Mouse (Mus musculus) limb, embryonic 15.5 days (tissue): Measurements from ENCODE around the gene Mylk4. TPM values are rescaled to one million over a fixed set of nuclear protein-coding genes. Genes with fewer than 3 reads are reported as not detected.

Experiments used
- ATAC-seq: fragments of 200-750 bp; cut with Nextera tagmentation; 2 replicates; pipeline ENCODE4 v1.8.0; 2017; ENCODE audit warnings: low read depth, moderate TSS enrichment; ENCODE audit not compliant: insufficient number of reproducible peaks, low FRiP score, low TSS enrichment
- H3K27ac ChIP-seq: fragments of 300-500 bp; sonication (generic); 2 replicates; pipeline ENCODE4 v1.5.1; 2015; ENCODE audit warnings: moderate library complexity, mild to moderate bottlenecking, inconsistent platforms
- H3K27me3 ChIP-seq: fragments of 300-500 bp; sonication (generic); 2 replicates; pipeline ENCODE4 v1.6.1; 2015; ENCODE audit warnings: inconsistent platforms
- H3K36me3 ChIP-seq: fragments of 300-500 bp; sonication (generic); 2 replicates; pipeline ENCODE4 v1.6.1; 2015; ENCODE audit warnings: inconsistent platforms
- H3K4me1 ChIP-seq: fragments of 300-500 bp; sonication (generic); 2 replicates; pipeline ENCODE4 v1.6.1; 2015; ENCODE audit warnings: inconsistent platforms
- H3K4me2 ChIP-seq: fragments of 300-500 bp; sonication (generic); 2 replicates; pipeline ENCODE4 v1.6.1; 2015; ENCODE audit warnings: mild to moderate bottlenecking, inconsistent platforms
- H3K4me3 ChIP-seq: fragments of 300-500 bp; sonication (generic); 2 replicates; pipeline ENCODE4 v1.5.1; 2015; ENCODE audit warnings: mild to moderate bottlenecking, inconsistent platforms
- H3K9ac ChIP-seq: fragments of 300-500 bp; sonication (generic); 2 replicates; pipeline ENCODE4 v1.6.1; 2015; ENCODE audit warnings: inconsistent platforms
- H3K9me3 ChIP-seq: fragments of 300-500 bp; sonication (generic); 2 replicates; pipeline ENCODE4 v1.6.1; 2016; ENCODE audit warnings: inconsistent platforms
- WGBS: fragments of 180-500 bp; shearing (Covaris S2); methylation state at CpG from one replicate; pipeline ENCODE4 v1.1.7; 2015; 5-methylcytosine and 5-hydroxymethylcytosine counted together
- polyA plus RNA-seq: library from polyadenylated mRNA; unstranded; fragments of >200 nt; fragmentation: Nextera tagmentation; extraction: Ambion mirVana; gene quantifications from 2 replicates; pipeline ENCODE4 v1.2.1, GENCODE M21; 2015

Mylk4 gene
- polyA plus RNA-seq, 1 experiment from 2014 or later: 5.5 TPM

DNA sequence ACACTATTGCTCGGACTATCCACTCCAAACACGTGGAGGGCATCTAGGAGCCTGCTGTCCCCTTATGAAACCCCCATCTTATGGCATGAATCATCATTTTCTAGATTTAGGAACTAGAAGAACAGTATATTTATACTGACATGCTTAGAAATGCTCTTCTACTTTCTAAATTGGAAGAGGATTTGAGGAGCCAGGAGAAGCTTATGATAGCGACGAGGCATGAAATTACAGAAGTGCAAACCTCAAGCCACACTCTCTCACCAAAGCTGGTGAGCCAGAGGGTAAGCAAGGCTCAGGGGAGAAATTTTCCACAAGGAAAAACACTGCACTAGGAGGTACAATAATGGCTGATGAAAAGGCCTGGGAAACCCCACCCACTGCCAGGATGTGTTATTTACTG lies 6.0 kb upstream of the Mylk4 start:
- ATAC-seq: no peak
- H3K27ac ChIP-seq: no peak overlapping the region
- no peak overlapping the region for H3K4me3 ChIP-seq
- H3K4me2 ChIP-seq: no peak overlapping the region
- no peaks in the 10 kb centered on the region for H3K27me3 ChIP-seq
- H3K36me3 ChIP-seq: no peaks in the 10 kb centered on the region
- H3K4me1 ChIP-seq: 0 out of 2 replicates have a peak, but pooled peaks cover 3% of the 10 kb centered on the region
- no peak overlapping the region for H3K9ac ChIP-seq
- WGBS: 73% methylated on average over 4 of the region's 4 CpGs
- no peaks in the 10 kb centered on the region for H3K9me3 ChIP-seq

DNA sequence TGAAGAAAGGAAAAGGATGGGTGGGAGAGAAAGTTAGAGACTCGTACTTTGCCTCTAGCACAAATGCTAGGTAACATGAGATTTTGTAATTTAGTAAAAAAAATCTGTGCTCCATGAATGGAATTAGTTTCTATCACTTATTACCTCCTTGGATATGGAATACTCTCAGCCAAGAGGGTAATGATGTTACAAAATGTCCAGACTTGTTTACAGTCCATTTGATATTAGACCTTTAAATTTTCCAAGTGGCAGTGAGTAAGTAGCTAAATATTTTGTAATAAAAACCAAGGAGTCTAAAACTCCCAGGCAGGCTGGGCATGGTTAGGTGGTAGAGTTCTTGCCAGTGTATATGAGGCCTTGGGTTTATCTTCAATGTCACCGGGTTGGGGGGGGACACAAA lies 3.8 kb upstream of the Mylk4 start:
- Histone ChIP-seq H3K4me1 (no peaks in the 10 kb centered on the region), H3K9ac (no peak overlapping the region)
- WGBS: 54% methylated on average over 2 of the region's 2 CpGs

DNA sequence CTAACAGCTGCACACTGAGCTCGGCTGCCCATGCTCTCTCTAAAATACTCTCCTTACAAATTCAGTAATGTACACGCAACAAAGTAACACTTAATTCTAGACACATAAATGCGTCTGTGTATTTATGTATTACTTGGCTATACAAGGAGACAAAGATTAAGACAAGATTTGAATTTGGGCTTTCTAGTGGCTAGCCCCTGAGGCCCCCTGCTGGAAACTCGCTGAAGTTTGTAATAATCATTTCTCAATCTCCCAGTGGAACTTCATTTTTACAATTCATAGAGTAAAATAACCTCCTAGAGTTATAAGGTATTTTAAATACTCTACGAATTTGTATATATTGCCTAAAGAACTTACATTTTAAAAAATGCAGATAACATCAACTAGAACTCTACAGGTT lies 699 bp downstream of the Mylk4 start:
- ATAC-seq: no peak
- H3K4me3 ChIP-seq: no peak overlapping the region
- H3K9ac ChIP-seq: no peak overlapping the region
- 49% methylated on average over 5 of the region's 5 CpGs for WGBS
- no peak overlapping the region for H3K4me2 ChIP-seq
- peaks cover 4% of the 10 kb centered on the region; the same call in 1 of the 2 replicates for H3K4me1 ChIP-seq
- no peak overlapping the region for H3K27ac ChIP-seq
- H3K36me3 ChIP-seq: no peaks in the 10 kb centered on the region
- H3K9me3 ChIP-seq: no peaks in the 10 kb centered on the region
- H3K27me3 ChIP-seq: no peaks in the 10 kb centered on the region

More for the DNA sequence above, 3.8 kb upstream of the Mylk4 start:
- Histone ChIP-seq H3K36me3 (no peaks in the 10 kb centered on the region), H3K4me3 (no peak overlapping the region), H3K9me3 (no peaks in the 10 kb centered on the region), H3K27me3 (no peaks in the 10 kb centered on the region), H3K27ac (no peak overlapping the region), H3K4me2 (no peak overlapping the region)
- no peak for ATAC-seq

DNA sequence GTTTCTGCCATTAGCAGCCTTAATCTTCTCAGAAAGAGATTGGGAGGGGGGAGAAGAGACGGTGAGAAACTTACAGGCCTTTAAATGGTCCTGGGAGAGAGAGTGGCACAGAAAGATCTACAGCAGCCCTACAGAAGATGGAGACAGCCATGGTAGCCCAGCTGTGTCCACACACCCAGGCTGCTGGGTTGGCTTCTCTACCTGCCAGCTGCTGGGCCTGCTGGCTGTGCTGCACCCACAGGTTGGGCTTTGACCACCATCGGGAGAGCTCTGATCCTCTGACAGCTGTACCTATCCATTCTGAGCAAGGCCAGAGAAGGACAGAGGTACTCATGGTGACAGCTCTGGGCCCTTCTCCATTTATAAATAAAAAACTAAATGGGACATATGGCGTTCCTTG lies 4.9 kb downstream of the Mylk4 start:
- Histone ChIP-seq H3K4me2 (no peak overlapping the region), H3K27ac (no peak overlapping the region), H3K4me1 (peaks cover 4% of the 10 kb centered on the region; the same call in 1 of the 2 replicates), H3K9me3 (no peaks in the 10 kb centered on the region), H3K4me3 (no peak overlapping the region), H3K27me3 (0 out of 2 replicates have a peak, but pooled peaks cover 3% of the 10 kb centered on the region), H3K36me3 (no peaks in the 10 kb centered on the region), H3K9ac (no peak overlapping the region)
- WGBS: 64% methylated on average over 3 of the region's 3 CpGs
- ATAC-seq: no peak

DNA sequence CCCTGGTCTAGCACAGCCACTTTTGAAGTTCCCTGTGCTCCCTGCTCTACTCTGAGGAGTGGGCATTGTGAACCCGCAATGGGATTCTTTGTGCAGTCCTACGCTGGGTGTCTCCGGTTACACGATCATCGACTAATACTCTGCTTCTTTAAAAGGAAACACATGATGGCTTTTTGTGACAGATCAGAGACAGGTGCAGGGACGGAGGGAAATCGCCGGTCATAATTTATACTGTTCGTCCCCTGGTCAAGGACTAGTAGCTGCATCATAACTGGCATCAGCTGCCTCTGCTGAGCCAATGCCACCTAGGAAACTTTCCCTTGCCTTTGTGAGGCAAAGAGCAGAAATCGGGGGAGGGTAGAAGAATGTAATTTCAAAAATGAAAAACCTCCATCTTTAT lies 7.4 kb downstream of the Mylk4 start:
- Histone ChIP-seq H3K4me2 (no peak overlapping the region), H3K4me1 (peaks cover 4% of the 10 kb centered on the region; the same call in 1 of the 2 replicates), H3K4me3 (no peak overlapping the region), H3K36me3 (no peaks in the 10 kb centered on the region), H3K9ac (no peak overlapping the region), H3K27ac (no peak overlapping the region), H3K27me3 (0 out of 2 replicates have a peak, but pooled peaks cover 3% of the 10 kb centered on the region), H3K9me3 (no peaks in the 10 kb centered on the region)
- 61% methylated on average over 10 of the region's 10 CpGs for WGBS
- peak; percentile 58; the same call in 1 of the 2 replicates for ATAC-seq

DNA sequence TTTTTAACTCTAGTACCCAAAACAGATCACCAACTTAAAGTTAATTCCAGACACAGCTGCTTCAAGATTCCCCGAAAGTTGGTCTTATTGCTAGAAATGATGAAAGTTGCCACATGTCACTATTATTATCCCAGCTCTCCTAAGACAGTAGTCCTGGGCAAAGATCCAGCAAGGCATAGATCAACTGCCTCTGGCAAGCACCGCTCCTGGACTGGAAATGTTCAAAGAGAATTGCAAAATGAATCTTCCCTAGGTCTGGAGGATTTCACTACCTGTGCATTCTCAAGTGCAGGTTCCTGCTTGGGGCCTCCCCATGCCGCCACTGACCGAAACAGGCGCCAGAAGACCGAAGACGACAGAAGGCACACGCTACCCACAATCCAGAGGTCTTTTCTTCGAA lies 7.9 kb downstream of the Mylk4 start:
- 80% methylated on average over 9 of the region's 9 CpGs for WGBS
- Histone ChIP-seq H3K4me2 (no peak overlapping the region), H3K4me3 (no peak overlapping the region), H3K4me1 (peaks cover 4% of the 10 kb centered on the region; the same call in 1 of the 2 replicates), H3K27me3 (0 out of 2 replicates have a peak, but pooled peaks cover 3% of the 10 kb centered on the region), H3K27ac (no peak overlapping the region), H3K9me3 (no peaks in the 10 kb centered on the region), H3K36me3 (no peaks in the 10 kb centered on the region), H3K9ac (no peak overlapping the region)
- no peak for ATAC-seq

DNA sequence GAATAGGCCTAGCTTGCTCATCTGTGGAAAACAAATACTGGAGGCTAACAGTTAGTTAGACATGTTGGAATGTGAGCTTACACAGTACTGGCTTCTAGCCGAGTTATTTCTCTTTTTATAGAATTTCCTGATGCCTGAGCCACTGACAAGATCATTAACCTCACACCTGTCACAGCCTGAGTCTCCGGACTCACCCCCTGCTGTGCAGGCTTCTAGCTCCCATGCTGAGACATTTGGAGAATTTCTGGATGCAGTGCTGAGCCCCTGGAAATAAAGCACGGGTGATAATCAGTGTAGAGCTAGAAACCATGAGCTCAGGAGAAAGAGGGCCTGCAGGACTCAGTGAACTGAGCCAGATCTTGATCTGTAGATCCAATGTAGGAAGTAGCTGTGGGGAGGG lies 13.8 kb downstream of the Mylk4 start:
- H3K27me3 ChIP-seq: 0 out of 2 replicates have a peak, but pooled peaks cover 8% of the 10 kb centered on the region
- H3K27ac ChIP-seq: no peak overlapping the region
- H3K9ac ChIP-seq: no peak overlapping the region
- WGBS: 11% methylated on average over 3 of the region's 3 CpGs
- no peaks in the 10 kb centered on the region for H3K9me3 ChIP-seq
- ATAC-seq: peak; percentile 55; the same call in 1 of the 2 replicates
- H3K4me1 ChIP-seq: 0 out of 2 replicates have a peak, but pooled peaks cover 3% of the 10 kb centered on the region
- H3K4me3 ChIP-seq: no peak overlapping the region
- no peak overlapping the region for H3K4me2 ChIP-seq
- no peaks in the 10 kb centered on the region for H3K36me3 ChIP-seq

DNA sequence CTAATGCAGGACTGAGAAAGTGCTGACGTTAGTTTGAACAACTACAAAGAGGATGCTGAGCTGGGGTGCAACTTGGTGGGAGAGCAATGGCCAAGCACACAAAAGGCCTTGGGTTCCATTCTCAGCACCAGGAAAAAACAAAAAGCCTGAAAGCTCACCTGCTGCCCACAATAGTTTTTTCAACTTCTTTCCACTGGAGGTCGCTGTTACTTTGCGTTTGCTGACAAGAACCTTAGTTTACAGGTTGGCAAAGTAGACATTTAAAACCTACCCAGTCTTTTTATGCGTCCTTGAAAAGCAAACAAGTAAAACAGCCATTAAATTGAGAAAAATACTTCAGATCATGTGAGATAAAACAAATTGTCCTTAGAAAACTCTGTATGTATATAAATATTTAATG lies 15.7 kb downstream of the Mylk4 start:
- Histone ChIP-seq H3K27ac (no peak overlapping the region), H3K4me1 (0 out of 2 replicates have a peak, but pooled peaks cover 3% of the 10 kb centered on the region), H3K4me2 (no peak overlapping the region), H3K9me3 (no peaks in the 10 kb centered on the region), H3K36me3 (no peaks in the 10 kb centered on the region), H3K4me3 (no peak overlapping the region), H3K27me3 (0 out of 2 replicates have a peak, but pooled peaks cover 8% of the 10 kb centered on the region), H3K9ac (no peak overlapping the region)
- ATAC-seq: no peak
- WGBS: 13% methylated on average over 4 of the region's 4 CpGs

DNA sequence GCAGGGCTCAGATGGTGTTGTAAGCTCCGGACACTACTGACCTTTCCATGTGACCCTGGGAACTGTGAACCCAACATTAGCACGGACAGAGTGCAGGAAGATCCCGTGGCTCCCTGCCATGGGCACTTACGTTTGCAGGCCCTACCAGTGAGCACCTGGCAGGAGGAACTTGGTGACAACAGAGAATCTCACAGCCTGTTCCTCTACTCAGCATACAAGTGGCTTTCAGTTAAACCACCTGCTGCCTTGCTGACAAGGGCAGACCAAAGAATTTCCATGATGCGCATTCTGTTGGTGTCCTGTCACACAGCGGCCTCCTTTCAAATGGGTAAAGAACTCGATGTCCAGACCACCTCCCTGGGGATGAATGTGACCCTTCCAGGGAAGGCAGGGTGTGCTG lies 19.3 kb downstream of the Mylk4 start:
- no peak overlapping the region for H3K27ac ChIP-seq
- no peaks in the 10 kb centered on the region for H3K36me3 ChIP-seq
- 0 out of 2 replicates have a peak, but pooled peaks cover 8% of the 10 kb centered on the region for H3K27me3 ChIP-seq
- peaks cover 6% of the 10 kb centered on the region for H3K4me1 ChIP-seq
- H3K9ac ChIP-seq: no peak overlapping the region
- no peaks in the 10 kb centered on the region for H3K9me3 ChIP-seq
- H3K4me3 ChIP-seq: no peak overlapping the region
- no peak overlapping the region for H3K4me2 ChIP-seq
- ATAC-seq: no peak
- 44% methylated on average over 7 of the region's 7 CpGs for WGBS

DNA sequence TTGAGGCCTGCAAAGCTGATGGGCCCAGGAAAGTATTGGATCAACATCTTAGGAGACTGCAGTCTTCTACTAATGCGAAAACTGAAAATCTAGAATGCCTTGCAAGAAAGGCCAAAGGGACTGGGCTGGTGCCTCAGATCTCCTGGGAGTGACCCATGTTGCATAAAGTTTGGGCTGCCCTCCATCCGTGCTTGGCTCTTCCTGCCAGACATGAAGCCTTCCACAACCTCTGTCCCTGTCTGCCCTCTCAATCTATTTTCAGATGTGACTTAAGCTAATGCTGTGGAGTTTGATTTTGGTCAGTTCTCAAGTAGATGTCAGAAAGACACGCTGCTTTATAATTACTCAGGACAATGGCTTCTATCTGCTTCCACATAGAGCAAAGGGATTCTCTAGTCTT lies 20.6 kb downstream of the Mylk4 start:
- H3K36me3 ChIP-seq: no peaks in the 10 kb centered on the region
- H3K9me3 ChIP-seq: no peaks in the 10 kb centered on the region
- H3K9ac ChIP-seq: no peak overlapping the region
- 83% methylated on average over 3 of the region's 3 CpGs for WGBS
- no peak overlapping the region for H3K4me3 ChIP-seq
- peaks cover 12% of the 10 kb centered on the region for H3K4me1 ChIP-seq
- 0 out of 2 replicates have a peak, but pooled peaks cover 8% of the 10 kb centered on the region for H3K27me3 ChIP-seq
- H3K4me2 ChIP-seq: no peak overlapping the region
- H3K27ac ChIP-seq: no peak overlapping the region
- no peak for ATAC-seq

DNA sequence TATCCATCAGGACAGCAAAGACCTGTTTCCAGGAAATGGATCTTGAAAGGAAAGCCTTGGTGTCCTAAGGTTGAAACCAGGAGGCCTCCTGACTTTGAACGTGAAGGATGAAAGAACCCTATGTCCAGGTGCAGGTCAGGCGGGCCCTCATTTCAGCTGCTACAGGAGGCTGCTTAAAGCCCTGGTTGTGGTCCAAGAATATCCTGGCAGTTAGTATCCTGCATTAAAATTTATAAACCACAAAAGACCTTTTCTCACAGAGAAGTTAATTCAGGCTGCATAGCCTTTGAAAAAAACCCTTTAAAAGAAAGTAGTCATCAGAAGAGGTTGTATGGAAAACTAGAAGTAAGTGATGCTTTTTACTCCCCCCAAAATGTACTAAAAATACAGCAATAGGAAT lies 23.0 kb downstream of the Mylk4 start:
- Histone ChIP-seq H3K4me3 (no peak overlapping the region), H3K4me1 (peaks cover 12% of the 10 kb centered on the region), H3K27ac (no peak overlapping the region; the same call in 1 of the 2 replicates), H3K9ac (no peak overlapping the region), H3K9me3 (no peaks in the 10 kb centered on the region), H3K4me2 (no peak overlapping the region), H3K27me3 (no peaks in the 10 kb centered on the region), H3K36me3 (no peaks in the 10 kb centered on the region)
- 43% methylated on average over 2 of the region's 2 CpGs for WGBS
- peak; percentile 61 for ATAC-seq

DNA sequence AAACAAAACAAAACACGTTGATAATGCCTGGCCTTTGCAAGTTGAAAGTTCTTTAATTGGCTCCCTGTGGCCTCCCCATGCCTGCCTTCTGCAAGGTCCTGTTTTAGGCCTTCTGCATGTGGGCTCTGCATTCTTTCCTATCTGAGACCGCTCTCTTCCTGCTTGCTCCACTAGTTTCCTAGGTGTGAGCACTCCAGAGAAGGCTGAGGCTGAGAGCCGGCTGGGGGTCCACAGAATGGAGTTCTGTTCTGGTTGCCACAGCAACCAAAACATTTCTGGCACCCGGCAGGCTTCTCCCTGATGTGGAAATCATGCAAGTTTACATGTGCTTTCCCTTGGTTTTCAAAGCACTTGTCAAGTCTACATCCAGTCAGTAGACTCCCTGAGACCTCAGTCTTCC lies 24.7 kb downstream of the Mylk4 start:
- 21% methylated on average over 4 of the region's 4 CpGs for WGBS
- H3K4me2 ChIP-seq: no peak overlapping the region
- ATAC-seq: no peak; the same call in 1 of the 2 replicates
- H3K4me1 ChIP-seq: peaks cover 12% of the 10 kb centered on the region
- H3K9me3 ChIP-seq: no peaks in the 10 kb centered on the region
- no peak overlapping the region for H3K9ac ChIP-seq
- no peak overlapping the region for H3K4me3 ChIP-seq
- H3K27me3 ChIP-seq: no peaks in the 10 kb centered on the region
- H3K36me3 ChIP-seq: no peaks in the 10 kb centered on the region
- no peak overlapping the region for H3K27ac ChIP-seq
